Mouse (Mus musculus): ENCODE measurements around the gene Sfrp2. TPM values are rescaled to one million over a fixed set of nuclear protein-coding genes. Genes with fewer than 3 reads are reported as not detected.

Gene Sfrp2
- 10 to 100 TPM in 1 of 2 experiments, 1 to 10 TPM in 1; 9.6 to 12.2 TPM for total RNA-seq (2021)

DNA sequence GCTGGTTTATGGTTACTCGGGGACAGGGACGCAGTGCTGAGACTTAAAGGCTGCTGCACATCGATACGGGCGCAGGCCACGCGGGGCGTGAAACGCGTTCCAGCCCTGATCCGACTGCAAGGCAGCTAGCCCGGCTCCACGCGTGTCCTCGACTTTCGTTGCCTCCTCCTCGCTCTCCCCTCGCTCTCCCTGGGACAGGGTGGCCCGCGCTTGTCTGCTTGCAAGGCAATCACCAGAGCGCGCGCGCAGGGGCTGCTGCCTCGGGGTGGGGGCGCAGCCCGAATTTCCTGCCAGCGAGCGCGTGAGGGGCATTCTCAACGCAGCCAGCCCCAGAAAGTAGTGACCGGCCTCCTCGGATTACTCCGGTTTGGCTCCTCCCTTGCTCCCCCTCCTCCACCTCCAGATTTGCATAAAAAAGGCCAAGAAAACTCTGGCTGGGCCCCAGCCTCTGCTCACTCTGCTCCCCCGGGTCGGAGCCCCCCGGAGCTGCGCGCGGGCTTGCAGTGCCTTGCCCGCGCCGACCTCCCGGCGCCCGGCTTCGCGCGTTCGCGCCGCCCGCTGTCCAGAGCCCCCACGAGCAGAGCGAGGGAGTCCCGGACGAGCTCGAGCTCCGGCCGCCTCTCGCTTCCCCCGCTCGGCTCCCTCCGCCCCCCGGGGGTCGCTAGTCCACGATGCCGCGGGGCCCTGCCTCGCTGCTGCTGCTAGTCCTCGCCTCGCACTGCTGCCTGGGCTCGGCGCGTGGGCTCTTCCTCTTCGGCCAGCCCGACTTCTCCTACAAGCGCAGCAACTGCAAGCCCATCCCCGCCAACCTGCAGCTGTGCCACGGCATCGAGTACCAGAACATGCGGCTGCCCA is at the start of gene Sfrp2:
Gene Sfrp2, plus strand, starts transcription at position 451 of the 855 bp plus-strand sequence.
- peak; percentile 33 to 70 for DNase-seq (ENCODE audit: extremely low spot score in 1 of 2, low spot score in 2 of 2)
- intact Hi-C loops (cut with DNase I): loop anchor here (10.0 kb wide), 1 partner anchor 641 kb away; the partner anchor contains the start of gene Dchs2

DNA sequence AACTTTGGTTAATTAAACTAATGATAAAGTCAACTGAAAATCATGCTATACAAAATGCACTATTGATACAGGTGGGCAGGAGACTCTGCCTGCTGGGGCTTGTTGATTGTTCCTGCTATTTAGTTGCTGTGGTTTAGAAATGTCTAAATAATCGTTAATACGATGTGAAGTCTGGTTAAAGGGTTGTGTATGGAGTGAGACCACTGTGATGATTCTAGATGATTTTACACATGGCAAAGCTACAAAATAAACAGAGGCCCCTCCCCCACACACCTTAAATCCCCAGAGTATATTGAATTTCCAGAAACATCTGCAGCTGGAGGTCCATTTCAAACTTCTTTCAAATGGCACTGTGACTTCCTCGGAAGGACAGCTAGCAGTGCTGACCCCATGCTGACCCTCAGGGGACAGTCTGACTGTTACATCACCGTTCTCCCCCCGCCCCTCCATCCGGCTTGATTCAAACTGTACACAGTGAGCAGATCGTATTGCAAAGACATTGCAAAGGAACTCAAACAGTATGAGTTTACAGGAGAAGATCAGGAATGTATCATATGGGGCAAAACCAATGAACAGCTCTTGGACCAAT is 48.4 kb upstream of the Sfrp2 start:
- DNase-seq (ENCODE audit: extremely low spot score in 1 of 2, low spot score in 2 of 2): peak in 1 of 2 experiments; percentile 69
- intact Hi-C loops (cut with DNase I): no loop called here

DNA sequence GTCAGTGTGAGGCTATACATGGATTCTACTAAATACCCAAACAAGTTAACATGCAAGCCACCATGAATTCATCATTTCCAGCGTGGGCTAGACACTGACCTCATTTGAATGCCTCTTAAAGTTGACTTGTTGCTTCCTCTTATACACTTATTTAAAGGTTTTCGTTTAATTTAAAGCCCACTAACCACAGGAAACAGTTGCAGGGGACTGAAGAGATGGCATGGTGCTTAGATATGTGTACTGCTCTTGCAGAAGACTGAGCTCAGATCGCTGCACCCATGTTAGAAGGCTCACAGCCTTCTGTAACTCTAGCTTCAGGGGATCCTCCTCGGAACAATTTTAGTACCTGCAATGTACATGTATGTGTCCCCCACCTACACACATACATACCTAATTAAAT is 47.5 kb upstream of the Sfrp2 start:
- intact Hi-C loops (cut with DNase I): no loop called here
- no peak for DNase-seq (ENCODE audit: extremely low spot score in 1 of 2, low spot score in 2 of 2)

GRCm38 (mm10) chr3:83728223-83728622 is 37.9 kb upstream of the Sfrp2 start:
- intact Hi-C loops (cut with DNase I): no loop called here
- DNase-seq (ENCODE audit: extremely low spot score in 1 of 2, low spot score in 2 of 2): no peak

DNA sequence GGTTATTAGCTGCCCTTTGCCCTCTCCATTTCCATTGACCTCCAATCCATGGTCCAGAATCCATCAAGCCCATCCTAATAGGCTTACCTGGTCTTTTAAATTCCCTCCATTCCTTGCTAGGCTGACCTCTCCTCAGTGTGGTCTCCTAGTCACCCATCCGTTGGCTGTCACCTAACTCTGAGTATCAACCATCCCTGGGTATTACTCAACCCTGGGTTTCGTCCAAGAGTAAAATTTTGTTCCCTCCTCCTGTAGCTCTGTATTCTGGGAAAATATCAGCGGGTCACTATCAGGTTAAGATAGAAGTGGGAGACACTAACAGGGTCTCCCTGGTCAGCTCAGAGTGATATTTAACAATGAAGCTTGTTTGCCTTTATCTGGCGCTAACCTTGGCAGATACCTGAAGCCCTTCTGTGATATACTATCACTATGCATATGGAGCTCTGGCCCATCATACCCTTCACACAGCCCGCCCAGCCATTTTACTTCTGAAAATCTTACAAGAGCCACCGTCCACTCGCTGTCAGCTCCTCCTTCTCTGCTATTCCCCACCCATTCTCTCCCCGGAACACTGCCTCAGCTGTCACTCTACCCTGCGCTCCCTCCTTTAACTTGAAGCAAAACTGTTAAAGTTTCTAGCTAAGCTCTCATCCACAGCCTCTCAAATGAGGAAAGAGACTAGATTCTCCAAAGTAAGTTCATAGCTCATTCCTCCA is 37.3 kb upstream of the Sfrp2 start:
- DNase-seq (ENCODE audit: extremely low spot score in 1 of 2, low spot score in 2 of 2): no peak
- intact Hi-C loops (cut with DNase I): no loop called here

DNA sequence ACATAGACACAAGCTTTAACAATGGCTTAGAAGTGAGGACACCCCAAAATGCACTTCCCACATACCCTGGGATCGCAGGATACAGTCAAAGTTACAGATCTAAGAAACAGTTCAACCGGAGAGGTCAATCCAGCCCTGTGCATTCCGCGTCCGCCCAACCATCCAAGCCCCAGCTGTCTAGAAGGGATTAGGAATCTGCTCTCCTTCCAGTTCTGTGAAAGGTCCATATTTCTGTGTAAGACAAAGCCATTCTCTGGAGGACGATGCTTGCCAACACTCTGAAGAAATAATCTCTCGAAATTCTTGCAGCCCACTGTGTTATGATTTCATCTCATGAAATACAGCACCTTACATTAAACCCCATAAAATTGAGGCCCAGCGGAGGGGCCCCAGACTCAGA is 32.1 kb upstream of the Sfrp2 start:
- intact Hi-C loops (cut with DNase I): no loop called here

DNA sequence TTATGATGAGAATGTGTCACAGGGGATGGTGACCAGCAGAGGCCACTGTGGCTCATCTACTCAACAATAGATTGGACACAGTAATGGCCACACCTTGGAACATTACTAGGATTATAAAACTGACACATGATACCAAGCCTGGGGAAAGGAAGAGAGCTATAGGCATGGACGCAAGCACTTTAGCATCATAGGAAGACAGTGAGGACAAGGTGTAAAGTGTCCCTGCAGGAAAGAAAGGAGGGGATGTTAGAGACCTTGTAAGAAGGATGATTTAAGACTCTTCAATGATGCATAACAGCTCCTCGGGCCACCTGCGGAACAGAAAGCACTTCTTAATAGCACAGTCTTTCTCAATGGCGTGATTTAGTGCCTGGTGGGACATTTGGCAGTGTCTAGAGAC is 29.1 kb upstream of the Sfrp2 start:
- no peak for DNase-seq (ENCODE audit: extremely low spot score in 1 of 2, low spot score in 2 of 2)
- intact Hi-C loops (cut with DNase I): no loop called here

More for the DNA sequence above, 32.1 kb upstream of the Sfrp2 start:
- no peak for DNase-seq (ENCODE audit: extremely low spot score in 1 of 2, low spot score in 2 of 2)

GRCm38 (mm10) chr3:83740246-83740645 is 25.9 kb upstream of the Sfrp2 start:
- no peak for DNase-seq (ENCODE audit: extremely low spot score in 1 of 2, low spot score in 2 of 2)
- intact Hi-C loops (cut with DNase I): no loop called here

DNA sequence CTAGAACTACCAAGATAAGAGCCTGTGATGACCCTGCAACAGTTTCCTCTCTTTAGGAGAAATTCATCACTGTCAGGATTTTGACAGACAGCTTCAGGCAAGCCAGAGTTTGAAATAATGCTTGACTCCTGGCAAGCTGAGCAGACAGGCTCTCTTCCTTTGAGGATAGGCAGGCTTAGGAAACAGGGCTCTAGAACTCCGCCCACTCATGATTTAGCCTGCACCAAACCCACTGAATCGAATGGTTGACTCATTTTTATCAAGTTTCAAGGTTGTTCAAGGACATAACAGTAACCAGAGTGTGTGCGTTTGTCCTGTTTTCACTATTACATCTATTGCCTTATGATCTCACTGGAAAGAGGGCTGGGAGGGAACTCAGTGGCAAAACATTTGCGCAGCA is 18.8 kb upstream of the Sfrp2 start:
- no peak for DNase-seq (ENCODE audit: extremely low spot score in 1 of 2, low spot score in 2 of 2)
- intact Hi-C loops (cut with DNase I): no loop called here

GRCm38 (mm10) chr3:83747895-83748294 is 18.2 kb upstream of the Sfrp2 start:
- intact Hi-C loops (cut with DNase I): no loop called here
- DNase-seq (ENCODE audit: extremely low spot score in 1 of 2, low spot score in 2 of 2): no peak

- DNase-seq (ENCODE audit: extremely low spot score in 1 of 2, low spot score in 2 of 2): no peak
- intact Hi-C loops (cut with DNase I): no loop called here
Measured at GRCm38 (mm10) chr3:83751625-83752024, 14.5 kb upstream of the Sfrp2 start.

GRCm38 (mm10) chr3:83752196-83752595 is 13.9 kb upstream of the Sfrp2 start:
- intact Hi-C loops (cut with DNase I): no loop called here
- DNase-seq (ENCODE audit: extremely low spot score in 1 of 2, low spot score in 2 of 2): no peak

DNA sequence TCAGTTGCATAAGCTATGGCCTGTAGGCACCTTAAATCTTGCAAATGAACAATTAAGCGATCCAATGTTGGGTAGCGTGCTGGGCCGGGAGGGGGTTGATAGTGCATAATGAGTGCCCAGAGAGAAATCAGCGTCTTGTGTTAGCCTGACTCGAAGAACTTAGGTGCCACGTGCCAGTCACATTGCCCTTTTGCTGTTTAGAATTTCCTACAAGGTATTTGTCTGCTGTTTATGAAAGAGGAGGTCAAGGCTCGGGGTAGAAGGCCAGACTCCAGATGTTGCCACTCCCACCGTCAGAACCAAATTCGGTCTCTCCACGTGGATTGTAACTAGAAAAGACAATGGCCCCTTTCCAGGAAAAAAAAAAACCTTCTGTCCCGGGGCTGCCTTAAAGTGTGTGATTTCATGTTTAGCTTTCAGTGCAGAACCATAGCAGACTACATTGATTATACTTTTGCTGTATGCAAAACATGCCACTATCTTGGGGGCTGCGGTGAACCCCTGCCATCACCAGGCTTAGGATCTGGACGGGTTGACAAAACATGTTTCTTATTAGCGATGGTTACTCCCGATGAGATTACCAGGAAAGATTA is 11.0 kb upstream of the Sfrp2 start:
- intact Hi-C loops (cut with DNase I): no loop called here
- no peak for DNase-seq (ENCODE audit: extremely low spot score in 1 of 2, low spot score in 2 of 2)

- DNase-seq (ENCODE audit: extremely low spot score in 1 of 2, low spot score in 2 of 2): no peak
- intact Hi-C loops (cut with DNase I): no loop called here
Measured at GRCm38 (mm10) chr3:83755666-83756065, 10.5 kb upstream of the Sfrp2 start.

- intact Hi-C loops (cut with DNase I): loop anchor here (5.0 to 10.0 kb wide), 2 partner anchors 475 to 638 kb away; partner anchors contain the start of gene Dchs2
- DNase-seq (ENCODE audit: extremely low spot score in 1 of 2, low spot score in 2 of 2): no peak
Measured at GRCm38 (mm10) chr3:83762361-83762760, 3.8 kb upstream of the Sfrp2 start.

DNA sequence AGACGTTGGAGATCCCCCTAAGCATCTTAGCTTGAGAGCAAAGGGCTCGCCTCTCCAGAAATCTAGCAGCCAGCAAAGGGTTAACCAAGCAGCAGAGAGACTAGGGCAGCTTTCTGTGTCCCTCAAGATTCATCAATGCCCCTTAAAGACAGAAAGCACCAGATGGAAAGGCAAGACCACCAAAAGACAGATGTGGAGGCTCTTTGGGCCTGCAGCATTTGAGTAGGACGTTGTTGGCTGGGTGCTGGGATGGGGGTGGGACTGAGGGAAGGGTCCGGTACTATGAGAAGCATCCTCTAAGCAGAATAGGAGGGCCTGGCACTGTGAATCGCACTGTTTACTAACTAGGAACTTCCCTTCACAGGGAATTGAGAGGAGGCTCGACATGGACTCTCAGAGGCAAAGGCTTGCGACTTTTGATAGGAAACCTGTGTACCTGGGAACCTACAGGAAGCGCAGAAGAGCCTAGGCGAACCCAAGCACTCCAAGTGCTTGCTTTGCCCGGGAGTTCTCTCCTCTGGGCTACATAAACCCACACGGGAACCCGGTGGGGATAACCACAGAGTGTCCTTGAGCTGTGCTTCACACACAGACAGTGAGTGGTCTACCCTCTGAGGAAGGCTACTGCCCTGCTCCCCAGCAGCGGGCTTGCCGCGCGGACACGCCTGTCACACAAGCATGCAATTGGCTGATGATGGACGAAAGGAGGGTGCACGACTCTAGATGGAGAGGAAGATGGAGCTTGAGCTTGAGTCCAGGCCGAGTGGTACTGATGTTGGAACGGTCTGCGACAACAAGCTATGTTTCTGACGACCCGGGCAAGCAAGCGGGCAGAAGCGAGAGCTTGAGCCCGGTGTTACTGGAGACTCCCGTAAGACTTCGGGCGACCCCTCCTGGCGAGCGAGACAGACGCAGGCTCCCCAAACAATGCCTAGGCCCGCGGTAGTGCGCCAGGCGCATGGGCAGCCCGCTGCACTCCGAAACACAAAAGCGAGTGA is 2.3 kb upstream of the Sfrp2 start:
- DNase-seq (ENCODE audit: extremely low spot score in 1 of 2, low spot score in 2 of 2): peak; percentile 75 to 87
- intact Hi-C loops (cut with DNase I): loop anchor here (5.0 to 10.0 kb wide), 2 partner anchors 477 to 639 kb away; partner anchors contain the start of gene Dchs2

- intact Hi-C loops (cut with DNase I): loop anchor here (10.0 kb wide), 1 partner anchor 642 kb away; the partner anchor contains the start of gene Dchs2
- DNase-seq (ENCODE audit: extremely low spot score in 1 of 2, low spot score in 2 of 2): no peak
Measured at GRCm38 (mm10) chr3:83766726-83767070, 577 bp downstream of the Sfrp2 start.

GRCm38 (mm10) chr3:83767121-83767520 is 1.0 kb downstream of the Sfrp2 start:
- no peak for DNase-seq (ENCODE audit: extremely low spot score in 1 of 2, low spot score in 2 of 2)
- intact Hi-C loops (cut with DNase I): loop anchor here (10.0 kb wide), 1 partner anchor 642 kb away; the partner anchor contains the start of gene Dchs2
